Mouse (Mus musculus): ENCODE data around the gene Wdr70. TPM values are rescaled to one million over a fixed set of nuclear protein-coding genes. Genes with fewer than 3 reads are reported as not detected.
"Not testable (repeated sequence)": the region's sequence is repeated elsewhere in the genome, so short reads cannot be mapped to it uniquely, and the experiment has no call there.

Wdr70 gene
- polyA plus RNA-seq, 1 experiment from 2014 or later: 73.0 TPM

GRCm38 (mm10) chr15:8088715-8089114, 10.3 kb downstream of the Wdr70 start:
- Histone ChIP-seq H3K9me3 (no peaks in the 10 kb centered on the region), H3K4me3 (no peak overlapping the region), H3K27ac (no peak overlapping the region), H3K36me3 (replicated peaks) (peaks cover 54% of the 10 kb centered on the region), H3K4me1 (no peaks in the 10 kb centered on the region), H3K27me3 (ENCODE audit: poor library complexity, severe bottlenecking) (no peaks in the 10 kb centered on the region)
- DNase-seq (ENCODE audit: extremely low spot score, low spot score): no peak
- WGBS: 88% methylated on average over 3 of the region's 3 CpGs

DNA sequence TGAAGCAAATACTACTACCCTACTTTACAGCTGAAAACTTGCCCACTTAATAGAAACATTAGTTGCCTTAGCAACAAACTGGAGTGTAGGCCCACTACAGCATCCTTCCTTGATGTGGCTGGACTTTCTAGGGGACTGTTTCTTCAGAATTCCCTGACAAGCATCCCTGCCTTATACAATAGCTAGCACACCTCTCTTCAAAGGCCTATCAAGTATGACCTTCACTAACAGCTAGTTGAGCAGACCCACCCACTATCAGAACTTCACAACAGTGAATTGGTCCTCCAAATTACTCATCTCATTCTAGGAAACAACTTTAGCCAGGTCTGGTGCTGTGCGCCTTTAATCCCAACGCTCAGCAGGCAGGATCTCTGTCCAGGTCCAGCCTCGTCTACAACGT, 11.7 kb downstream of the Wdr70 start:
- no peak overlapping the region for H3K4me3 ChIP-seq
- H3K27me3 ChIP-seq (ENCODE audit: poor library complexity, severe bottlenecking): no peaks in the 10 kb centered on the region
- DNase-seq (ENCODE audit: extremely low spot score, low spot score): no peak
- 92% methylated on average over 4 of the region's 4 CpGs for WGBS
- H3K27ac ChIP-seq: no peak overlapping the region
- H3K4me1 ChIP-seq: no peaks in the 10 kb centered on the region
- peaks cover 43% of the 10 kb centered on the region for H3K36me3 ChIP-seq (replicated peaks)
- no peaks in the 10 kb centered on the region for H3K9me3 ChIP-seq

- WGBS: 94% methylated on average over 8 of the region's 8 CpGs
- no peak for DNase-seq (ENCODE audit: extremely low spot score, low spot score)
Measured at GRCm38 (mm10) chr15:8082139-8082538, 16.9 kb downstream of the Wdr70 start.

DNA sequence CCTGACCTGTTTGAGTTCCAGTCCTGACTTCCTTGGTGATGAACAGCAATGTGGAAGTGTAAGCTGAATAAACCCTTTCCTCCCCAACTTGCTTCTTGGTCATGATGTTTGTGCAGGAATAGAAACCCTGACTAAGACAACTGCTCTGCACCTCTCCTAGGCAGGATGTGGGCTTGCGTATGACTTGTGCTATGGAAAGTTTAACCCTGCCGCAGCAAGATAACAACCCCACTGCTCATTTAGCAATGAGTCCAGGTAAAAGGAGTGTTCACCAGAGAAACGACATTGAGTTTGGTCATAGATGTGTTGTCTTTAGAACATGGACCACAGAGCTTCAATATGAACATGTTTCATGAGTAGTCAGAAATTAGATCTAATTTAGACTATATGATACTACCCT, 25.9 kb downstream of the Wdr70 start:
- WGBS: 97% methylated on average over 3 of the region's 3 CpGs

More at GRCm38 (mm10) chr15:8082139-8082538, 16.9 kb downstream of the Wdr70 start:
- H3K9me3 ChIP-seq: no peaks in the 10 kb centered on the region
- H3K4me3 ChIP-seq: no peak overlapping the region
- H3K36me3 ChIP-seq (replicated peaks): peaks cover 44% of the 10 kb centered on the region
- H3K27me3 ChIP-seq (ENCODE audit: poor library complexity, severe bottlenecking): no peaks in the 10 kb centered on the region
- no peak overlapping the region for H3K27ac ChIP-seq
- H3K4me1 ChIP-seq: no peaks in the 10 kb centered on the region

DNA sequence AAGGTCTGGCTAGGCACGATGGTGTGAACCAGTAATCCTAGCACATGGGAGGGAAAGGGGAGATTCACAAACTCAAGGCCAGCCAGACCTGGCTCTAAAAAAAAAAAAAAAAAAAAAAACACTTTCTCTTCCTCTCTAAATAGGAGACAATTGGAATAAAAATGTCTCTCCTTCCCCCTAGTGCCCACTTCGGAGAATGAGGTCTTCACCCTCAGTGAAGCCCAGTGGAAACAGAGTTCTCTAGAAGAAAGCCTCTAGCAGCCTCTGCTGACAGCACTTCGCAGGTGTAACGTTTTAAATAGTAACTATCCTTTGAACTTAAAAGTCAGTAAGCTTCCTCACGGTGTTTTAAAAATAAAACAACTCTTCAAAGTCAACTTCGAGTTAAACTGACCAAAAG, 33.8 kb downstream of the Wdr70 start:
- H3K36me3 ChIP-seq (replicated peaks): peaks cover 56% of the 10 kb centered on the region

More for the DNA sequence above, 25.9 kb downstream of the Wdr70 start:
- H3K9me3 ChIP-seq; H3K4me3 ChIP-seq; H3K27ac ChIP-seq; H3K27me3 ChIP-seq (ENCODE audit: poor library complexity, severe bottlenecking); H3K4me1 ChIP-seq; DNase-seq (ENCODE audit: extremely low spot score, low spot score): not testable (repeated sequence)
- peaks cover 64% of the 10 kb centered on the region for H3K36me3 ChIP-seq (replicated peaks)

DNA sequence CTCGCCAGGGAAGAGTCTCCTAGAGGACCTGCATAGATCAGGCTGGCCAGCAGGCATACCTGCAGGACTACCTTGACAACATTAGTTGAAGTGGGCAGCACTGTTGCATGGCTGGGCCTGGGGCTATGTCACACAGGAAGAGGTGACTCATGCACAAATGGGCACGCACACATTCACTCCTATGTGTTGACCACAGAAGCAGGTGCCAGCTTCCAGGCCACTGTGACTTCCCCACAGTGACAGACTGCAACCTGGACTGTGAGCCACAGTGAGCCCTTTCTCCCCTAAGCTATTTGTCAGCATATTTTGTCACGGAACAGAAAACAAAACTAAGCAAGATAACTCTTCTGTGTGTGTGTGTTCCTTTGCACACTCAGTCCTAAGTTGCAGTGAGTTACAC, 47.8 kb downstream of the Wdr70 start:
- DNase-seq (ENCODE audit: extremely low spot score, low spot score): no peak
- Histone ChIP-seq H3K27ac (no peak overlapping the region), H3K4me1 (no peaks in the 10 kb centered on the region), H3K9me3 (no peaks in the 10 kb centered on the region; the same call in 1 of the 2 replicates), H3K27me3 (ENCODE audit: poor library complexity, severe bottlenecking) (no peaks in the 10 kb centered on the region), H3K4me3 (no peak overlapping the region), H3K36me3 (replicated peaks) (peaks cover 36% of the 10 kb centered on the region)
- WGBS: 89% methylated on average over 3 of the region's 3 CpGs

More for the DNA sequence above, 33.8 kb downstream of the Wdr70 start:
- no peak for DNase-seq (ENCODE audit: extremely low spot score, low spot score)
- H3K4me3 ChIP-seq: no peak overlapping the region
- no peak overlapping the region for H3K27ac ChIP-seq
- no peaks in the 10 kb centered on the region for H3K27me3 ChIP-seq (ENCODE audit: poor library complexity, severe bottlenecking)
- H3K4me1 ChIP-seq: no peaks in the 10 kb centered on the region
- H3K9me3 ChIP-seq: no peaks in the 10 kb centered on the region
- 88% methylated on average over 6 of the region's 6 CpGs for WGBS

DNA sequence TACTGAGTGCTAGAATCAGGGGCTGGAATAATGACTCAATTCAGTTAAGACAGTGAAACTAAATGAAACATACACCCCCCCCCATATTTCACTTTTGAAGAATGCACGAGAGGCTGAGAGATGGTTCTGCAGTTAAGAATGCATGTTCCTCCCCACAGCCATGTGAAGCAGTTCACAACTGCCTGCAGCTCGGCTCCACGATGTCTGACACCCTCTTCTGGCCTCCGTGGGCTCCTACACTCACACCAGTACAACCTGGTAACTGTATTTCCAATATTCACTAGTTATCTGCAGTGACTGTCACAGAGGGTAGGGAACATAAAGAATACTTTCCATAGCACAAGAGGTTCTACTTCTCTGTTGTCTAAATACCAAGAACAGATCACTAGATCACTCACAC, 59.2 kb downstream of the Wdr70 start:
- H3K9me3 ChIP-seq: no peaks in the 10 kb centered on the region
- H3K4me1 ChIP-seq: no peaks in the 10 kb centered on the region
- H3K27me3 ChIP-seq (ENCODE audit: poor library complexity, severe bottlenecking): no peaks in the 10 kb centered on the region
- H3K4me3 ChIP-seq: no peak overlapping the region
- H3K27ac ChIP-seq: no peak overlapping the region
- H3K36me3 ChIP-seq (replicated peaks): peaks cover 22% of the 10 kb centered on the region
- WGBS: 77% methylated on average over 4 of the region's 4 CpGs
- no peak for DNase-seq (ENCODE audit: extremely low spot score, low spot score)

DNA sequence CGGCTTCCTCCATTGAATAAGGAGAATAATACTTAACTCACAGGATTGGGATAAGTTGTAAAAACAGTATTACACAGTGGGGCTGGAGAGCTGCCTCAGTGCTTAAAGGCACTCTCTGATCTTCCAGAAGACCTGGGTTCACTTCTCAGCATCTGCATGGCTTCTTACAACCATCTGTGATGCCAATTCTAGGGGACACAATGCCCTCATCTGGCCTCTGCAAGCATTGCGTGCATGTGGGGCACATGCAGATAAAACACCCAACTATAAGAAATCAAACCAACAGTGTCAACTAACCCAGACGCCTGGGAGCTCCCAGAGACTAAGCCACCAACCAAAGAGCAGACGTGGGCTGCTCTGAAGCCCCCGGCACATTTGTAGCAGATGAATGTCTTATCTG, 60.6 kb downstream of the Wdr70 start:
- Histone ChIP-seq H3K27ac (no peak overlapping the region), H3K36me3 (replicated peaks) (peaks cover 26% of the 10 kb centered on the region), H3K4me3 (no peak overlapping the region), H3K27me3 (ENCODE audit: poor library complexity, severe bottlenecking) (no peaks in the 10 kb centered on the region), H3K9me3 (no peaks in the 10 kb centered on the region), H3K4me1 (no peaks in the 10 kb centered on the region)
- DNase-seq (ENCODE audit: extremely low spot score, low spot score): no peak
- WGBS: 87% methylated on average over 5 of the region's 5 CpGs

- Histone ChIP-seq H3K4me1 (no peaks in the 10 kb centered on the region), H3K9me3 (no peaks in the 10 kb centered on the region), H3K36me3 (replicated peaks) (peaks cover 27% of the 10 kb centered on the region), H3K4me3 (no peak overlapping the region), H3K27me3 (ENCODE audit: poor library complexity, severe bottlenecking) (no peaks in the 10 kb centered on the region), H3K27ac (no peak overlapping the region)
- 71% methylated on average over 3 of the region's 3 CpGs for WGBS
- no peak for DNase-seq (ENCODE audit: extremely low spot score, low spot score)
Measured at GRCm38 (mm10) chr15:8037825-8038224, 61.2 kb downstream of the Wdr70 start.

DNA sequence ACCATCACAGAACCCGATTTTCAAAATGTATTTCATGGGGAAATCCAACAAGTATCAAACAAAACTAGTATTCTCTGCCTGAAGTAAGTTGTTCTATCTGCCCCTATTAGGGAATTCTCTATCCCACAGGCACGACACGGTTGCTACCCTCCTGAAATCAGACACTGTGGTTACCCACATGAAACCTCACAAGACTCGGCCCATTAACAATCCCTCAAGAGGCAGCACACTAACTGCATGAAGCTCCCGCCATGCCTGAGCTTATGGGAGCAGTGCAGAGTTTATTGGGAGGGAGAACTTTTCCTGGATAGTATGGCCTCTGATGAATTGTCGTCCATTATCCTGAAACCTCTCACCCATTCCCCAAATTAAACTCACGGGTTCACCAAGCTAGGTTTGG, 67.8 kb downstream of the Wdr70 start:
- no peaks in the 10 kb centered on the region for H3K27me3 ChIP-seq (ENCODE audit: poor library complexity, severe bottlenecking)
- peaks cover 16% of the 10 kb centered on the region for H3K36me3 ChIP-seq (replicated peaks)
- WGBS: 87% methylated on average over 7 of the region's 7 CpGs
- H3K4me1 ChIP-seq: no peaks in the 10 kb centered on the region
- no peak for DNase-seq (ENCODE audit: extremely low spot score, low spot score)
- no peak overlapping the region for H3K4me3 ChIP-seq
- H3K9me3 ChIP-seq: no peaks in the 10 kb centered on the region
- no peak overlapping the region for H3K27ac ChIP-seq

GRCm38 (mm10) chr15:8030643-8031042, 68.4 kb downstream of the Wdr70 start:
- DNase-seq (ENCODE audit: extremely low spot score, low spot score): no peak
- Histone ChIP-seq H3K27ac (no peak overlapping the region), H3K27me3 (ENCODE audit: poor library complexity, severe bottlenecking) (no peaks in the 10 kb centered on the region), H3K9me3 (no peaks in the 10 kb centered on the region), H3K4me3 (no peak overlapping the region), H3K4me1 (no peaks in the 10 kb centered on the region), H3K36me3 (replicated peaks) (peaks cover 16% of the 10 kb centered on the region)
- 91% methylated on average over 3 of the region's 3 CpGs for WGBS

GRCm38 (mm10) chr15:8027503-8027902, 71.5 kb downstream of the Wdr70 start:
- no peaks in the 10 kb centered on the region for H3K9me3 ChIP-seq
- H3K27me3 ChIP-seq (ENCODE audit: poor library complexity, severe bottlenecking): no peaks in the 10 kb centered on the region
- no peaks in the 10 kb centered on the region for H3K36me3 ChIP-seq (replicated peaks)
- H3K4me3 ChIP-seq: no peak overlapping the region
- no peak for DNase-seq (ENCODE audit: extremely low spot score, low spot score)
- H3K4me1 ChIP-seq: no peaks in the 10 kb centered on the region
- 93% methylated on average over 2 of the region's 2 CpGs for WGBS
- no peak overlapping the region for H3K27ac ChIP-seq

GRCm38 (mm10) chr15:8011418-8011817, 87.6 kb downstream of the Wdr70 start:
- H3K27ac ChIP-seq: no peak overlapping the region
- 93% methylated on average over 7 of the region's 7 CpGs for WGBS
- no peaks in the 10 kb centered on the region for H3K9me3 ChIP-seq
- H3K4me1 ChIP-seq: no peaks in the 10 kb centered on the region
- H3K36me3 ChIP-seq (replicated peaks): no peaks in the 10 kb centered on the region
- H3K27me3 ChIP-seq (ENCODE audit: poor library complexity, severe bottlenecking): no peaks in the 10 kb centered on the region
- no peak overlapping the region for H3K4me3 ChIP-seq
- DNase-seq (ENCODE audit: extremely low spot score, low spot score): no peak

DNA sequence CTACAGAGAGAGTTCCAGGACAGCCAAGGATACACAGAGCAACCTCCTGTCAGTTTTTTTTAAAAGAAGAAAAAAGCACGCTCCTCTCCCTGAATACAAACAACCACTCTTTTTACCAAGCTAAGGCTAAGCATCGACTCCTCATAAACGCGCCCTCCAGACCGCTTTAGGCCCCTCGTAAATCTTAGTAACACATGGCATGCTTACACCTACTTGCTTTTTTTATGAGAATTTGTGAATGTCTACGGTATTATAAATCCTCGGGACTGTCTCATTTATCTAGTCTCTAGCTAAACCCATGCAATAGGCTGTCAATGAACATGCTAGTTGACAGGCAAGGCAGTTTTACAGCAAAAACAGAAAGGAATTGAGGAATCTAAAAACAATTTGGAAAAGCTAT, 91.6 kb downstream of the Wdr70 start:
- WGBS: 95% methylated on average over 8 of the region's 8 CpGs
- DNase-seq (ENCODE audit: extremely low spot score, low spot score): no peak
- Histone ChIP-seq H3K9me3 (no peaks in the 10 kb centered on the region), H3K4me1 (no peaks in the 10 kb centered on the region), H3K27ac (no peak overlapping the region), H3K4me3 (no peak overlapping the region), H3K36me3 (replicated peaks) (no peaks in the 10 kb centered on the region), H3K27me3 (ENCODE audit: poor library complexity, severe bottlenecking) (no peaks in the 10 kb centered on the region)

Data from forebrain, embryonic 10.5 days (tissue).